Mouse (Mus musculus): ENCODE data around the gene Vmn1r213.

The Vmn1r213 gene

GRCm38 (mm10) chr13:23007356-23007755 lies at the start of gene Vmn1r213:
Gene Vmn1r213, plus strand, starts transcription at chr13:23007656.
- DNase-seq, result no peak

GRCm38 (mm10) chr13:22990214-22990891 lies 17.1 kb upstream of the Vmn1r213 start:
- no peak for DNase-seq

GRCm38 (mm10) chr13:22992178-22992700 lies 15.2 kb upstream of the Vmn1r213 start:
- DNase-seq, result no peak

GRCm38 (mm10) chr13:22992721-22993120 lies 14.7 kb upstream of the Vmn1r213 start:
- DNase-seq, result no peak

GRCm38 (mm10) chr13:23018158-23018557 lies 10.7 kb downstream of the Vmn1r213 start:
- DNase-seq, result no peak

- no peak for DNase-seq
Observed at GRCm38 (mm10) chr13:23024812-23025211, 17.4 kb downstream of the Vmn1r213 start.

GRCm38 (mm10) chr13:23030118-23030517 lies 22.7 kb downstream of the Vmn1r213 start, which contains the start of gene Vmn1r214:
Gene Vmn1r214, plus strand, starts transcription at chr13:23030418.
- DNase-seq, result no peak

- DNase-seq, result no peak
Observed at GRCm38 (mm10) chr13:23057778-23058177, 50.3 kb downstream of the Vmn1r213 start.
